Mouse (Mus musculus) spleen, embryonic (tissue): ENCODE data around the gene Prss56.

Experiments used
- CTCF ChIA-PET: fragments of 350-600 bp; sonication (Branson Sonifier 250); formaldehyde crosslinking; loops from one replicate; lab custom pipeline; 2022; lab: Charles Lee

The Prss56 gene

DNA sequence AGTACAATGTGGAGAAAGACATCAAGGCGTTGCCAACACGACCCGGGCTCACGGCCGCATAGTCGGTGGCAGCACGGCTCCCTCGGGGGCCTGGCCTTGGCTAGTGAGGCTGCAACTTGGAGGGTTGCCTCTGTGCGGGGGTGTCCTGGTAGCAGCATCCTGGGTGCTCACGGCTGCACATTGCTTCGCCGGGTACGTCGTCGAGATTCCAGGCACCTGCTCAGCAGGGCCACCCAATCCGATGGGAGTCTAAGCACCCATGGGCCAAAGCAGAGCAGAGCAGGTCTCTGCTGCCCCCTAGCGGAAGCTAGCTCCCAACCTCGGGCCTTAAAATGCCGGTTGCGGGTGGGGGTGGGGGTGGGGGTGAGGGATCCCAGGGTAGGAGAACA lies 1.6 kb downstream of the Prss56 start:
- CTCF ChIA-PET, result interaction anchor here (0.6 kb wide), 2 partner anchors 8 to 85 kb away, joined by 3 read pairs; no protein-coding TSS in a partner anchor

- CTCF ChIA-PET, result interaction anchor here (0.6 kb wide), 1 partner anchor 566 kb away, joined by 6 read pairs; no protein-coding TSS in a partner anchor
Measured at GRCm38 (mm10) chr1:87185526-87185925, 2.4 kb downstream of the Prss56 start.

DNA sequence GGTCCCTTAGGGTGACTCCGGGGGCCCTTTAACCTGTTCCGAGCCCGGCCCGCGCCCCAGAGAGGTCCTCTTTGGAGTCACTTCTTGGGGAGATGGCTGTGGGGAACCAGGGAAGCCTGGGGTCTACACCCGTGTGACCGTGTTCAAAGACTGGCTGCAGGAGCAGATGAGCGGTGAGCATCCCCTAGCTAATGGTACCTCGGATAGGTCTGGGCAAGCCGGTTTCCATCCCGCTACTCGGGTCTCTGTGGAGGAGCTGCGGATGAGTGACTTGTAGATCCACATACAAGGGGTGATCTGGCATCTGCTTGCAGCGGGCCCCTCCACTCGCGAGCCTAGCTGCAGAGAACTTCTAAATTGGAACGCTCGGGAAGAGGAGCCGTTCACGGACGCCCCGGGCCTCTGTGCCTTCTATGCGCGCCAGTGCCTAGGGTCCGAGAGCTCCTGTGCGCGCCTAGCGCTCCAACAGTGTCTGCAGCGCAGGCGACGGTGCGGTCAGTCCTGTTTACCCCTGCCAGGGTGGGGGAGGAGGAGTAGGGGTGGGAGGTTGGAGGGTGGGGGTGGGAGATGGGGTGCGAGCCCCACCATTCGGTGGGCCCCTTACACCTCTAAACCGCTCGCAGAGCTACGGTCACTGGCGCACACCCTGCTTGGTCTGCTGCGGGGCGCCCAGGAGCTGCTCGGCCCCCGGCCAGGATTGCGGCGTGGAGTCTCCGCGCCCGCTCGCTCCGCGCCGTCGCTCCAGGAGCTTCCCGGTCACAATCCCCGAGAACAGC lies 3.3 kb downstream of the Prss56 start:
- CTCF ChIA-PET, result interaction anchor here (0.5 to 1.1 kb wide), 2 partner anchors 12 to 449 kb away, joined by 3 to 4 read pairs; no protein-coding TSS in a partner anchor

- CTCF ChIA-PET, result interaction anchor here (0.6 to 1.1 kb wide), 3 partner anchors 12 to 577 kb away, joined by 3 to 6 read pairs (median 4); no protein-coding TSS in a partner anchor
Measured at GRCm38 (mm10) chr1:87187037-87187355, 3.9 kb downstream of the Prss56 start.

DNA sequence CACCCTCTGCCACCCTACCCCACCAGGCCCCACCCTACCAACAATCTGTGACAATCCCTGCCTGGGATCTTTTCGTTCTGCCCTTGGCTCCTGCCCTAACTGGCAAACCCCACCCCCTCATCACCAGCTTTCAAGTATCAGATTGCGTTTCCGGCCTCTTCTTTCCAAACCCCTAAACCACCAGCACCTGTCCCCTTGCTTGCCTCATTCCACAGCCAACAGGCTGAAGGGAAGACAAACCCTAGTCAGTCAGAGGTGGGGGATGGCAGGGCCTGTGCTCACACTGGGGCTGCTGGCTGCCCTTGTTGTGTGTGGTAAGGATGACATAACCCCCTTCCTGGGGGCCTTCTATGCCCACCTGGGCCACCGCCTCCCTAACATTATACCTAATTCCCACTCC lies 7.3 kb downstream of the Prss56 start, which contains the start of gene Chrnd:
TSS of gene Chrnd (plus strand) at position 179 of the 400 bp plus-strand sequence.
- CTCF ChIA-PET, result no interaction called here

- CTCF ChIA-PET, result no interaction called here
Measured at GRCm38 (mm10) chr1:87197296-87197695, 14.2 kb downstream of the Prss56 start.

DNA sequence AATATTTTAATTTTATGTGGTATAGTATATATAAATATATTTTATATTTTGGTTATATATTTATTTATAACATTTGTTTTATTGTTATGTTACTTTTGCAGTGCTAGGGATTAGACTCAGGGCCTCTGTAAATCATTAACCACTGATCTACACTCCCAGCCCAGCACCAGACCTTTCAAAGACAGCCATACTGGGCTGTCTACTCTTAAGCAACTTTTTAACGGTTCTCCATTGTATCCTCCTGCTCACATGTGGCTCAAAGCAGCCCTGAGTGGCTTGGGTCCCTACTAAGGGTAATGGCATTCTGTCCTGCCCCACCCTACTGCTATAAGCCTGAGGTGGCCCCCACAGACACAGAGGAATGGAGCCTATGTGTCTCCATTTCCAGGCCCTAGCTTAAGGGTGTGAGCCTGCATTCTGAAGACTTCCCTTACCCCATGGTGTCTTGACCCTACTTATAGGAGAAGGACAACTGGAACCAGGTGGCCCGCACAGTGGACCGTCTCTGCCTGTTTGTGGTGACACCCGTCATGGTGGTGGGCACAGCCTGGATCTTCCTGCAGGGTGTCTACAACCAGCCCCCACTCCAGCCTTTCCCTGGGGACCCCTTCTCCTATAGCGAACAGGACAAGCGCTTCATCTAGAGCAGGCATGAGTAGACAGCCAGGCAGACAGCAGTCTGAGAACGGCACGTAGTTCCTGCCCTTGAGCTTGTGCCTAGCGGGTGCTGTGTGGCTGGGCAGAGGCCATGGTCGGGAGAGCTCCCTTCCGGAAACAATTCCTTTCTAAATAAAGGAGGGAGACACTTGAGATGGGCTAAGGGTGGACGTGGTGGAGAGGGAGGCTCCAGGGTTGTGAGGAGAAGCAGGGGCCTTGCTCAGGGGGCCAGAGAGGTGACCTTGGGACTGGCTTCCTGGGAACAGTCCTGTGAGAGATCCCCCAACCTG lies 15.3 kb downstream of the Prss56 start:
- CTCF ChIA-PET, result no interaction called here

DNA sequence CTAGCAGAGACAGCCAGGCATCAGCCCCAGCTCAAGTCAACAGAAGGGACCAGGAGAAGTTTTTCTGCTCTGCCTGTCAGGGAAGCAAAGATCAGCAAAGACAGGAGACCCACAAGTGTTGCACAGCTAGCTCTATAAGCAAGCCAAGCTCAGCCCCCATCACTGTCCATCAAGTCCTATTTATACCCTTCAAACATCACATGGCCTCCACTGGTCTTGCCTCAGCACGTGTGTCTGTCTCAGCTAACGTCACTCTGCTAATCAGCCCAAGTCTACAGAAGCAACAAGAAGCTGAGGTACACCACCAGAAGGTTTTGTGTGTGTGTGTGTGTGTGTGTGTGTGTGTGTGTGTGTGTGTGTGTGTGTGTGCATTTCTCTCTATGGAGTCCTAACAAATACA lies 17.7 kb downstream of the Prss56 start:
- CTCF ChIA-PET, result no interaction called here

DNA sequence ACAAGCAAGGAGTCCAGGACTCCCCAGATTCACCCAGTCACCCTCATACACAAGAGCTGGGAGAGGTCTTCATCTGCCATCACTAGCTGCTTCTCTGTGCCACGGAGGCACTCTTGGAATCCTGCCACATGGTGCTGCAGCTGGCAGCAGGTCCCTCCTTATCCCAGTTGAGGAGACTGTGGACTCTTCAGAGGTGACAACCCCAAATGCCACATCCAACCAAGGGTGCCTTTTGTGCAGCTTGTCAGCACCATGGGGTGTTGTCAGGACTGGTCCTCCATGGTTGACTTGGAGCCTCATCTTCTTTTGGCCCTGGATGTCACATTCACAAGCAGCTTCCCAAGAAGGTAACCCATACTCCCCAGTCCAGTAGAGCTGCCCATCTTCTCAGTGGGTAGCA lies 18.7 kb downstream of the Prss56 start:
- CTCF ChIA-PET, result no interaction called here

DNA sequence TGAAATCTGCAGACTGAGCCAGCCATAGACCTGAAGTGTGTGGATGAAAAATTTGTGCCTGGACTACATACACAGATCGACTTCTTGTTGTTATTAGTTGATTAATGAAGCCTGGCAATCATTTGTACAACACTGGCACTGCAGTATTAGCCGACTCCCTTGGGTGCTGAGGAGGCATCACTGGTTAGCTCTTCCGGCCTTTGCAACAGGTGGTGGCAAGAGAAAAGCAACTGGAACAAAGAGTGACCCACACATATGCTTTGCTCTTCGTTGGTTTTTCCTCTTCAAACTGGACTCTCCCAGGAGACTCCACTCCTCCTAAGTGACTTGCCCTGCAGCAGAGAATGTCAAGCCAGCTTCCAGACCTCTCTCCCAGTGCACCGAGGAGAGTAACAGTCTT lies 20.7 kb downstream of the Prss56 start:
- CTCF ChIA-PET, result no interaction called here

DNA sequence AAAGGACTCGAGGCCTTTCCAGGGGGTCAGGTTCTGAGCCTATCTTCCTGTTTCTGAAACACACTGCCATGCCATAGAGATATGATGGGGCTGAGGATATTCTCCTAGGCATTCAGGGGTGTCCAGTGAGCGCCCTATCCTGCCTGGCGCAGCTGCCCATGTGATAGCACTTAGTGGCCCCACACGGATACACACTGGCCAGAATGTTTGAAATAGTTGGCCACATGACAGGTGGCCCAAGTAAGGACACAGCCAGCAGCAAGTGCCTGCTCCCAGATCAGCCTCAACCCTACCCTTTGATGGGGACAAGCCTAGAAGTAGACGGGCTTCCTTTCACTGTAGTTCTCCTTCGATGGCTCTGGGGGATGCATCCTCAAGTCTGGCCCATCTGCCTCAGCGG lies 21.4 kb downstream of the Prss56 start, which contains the start of gene Chrng:
TSS of gene Chrng (plus strand) at position 193 of the 400 bp plus-strand sequence.
- CTCF ChIA-PET, result no interaction called here

- CTCF ChIA-PET, result no interaction called here
Measured at GRCm38 (mm10) chr1:87205038-87205437, 21.9 kb downstream of the Prss56 start.

GRCm38 (mm10) chr1:87205502-87205901 lies 22.4 kb downstream of the Prss56 start:
- CTCF ChIA-PET, result no interaction called here

GRCm38 (mm10) chr1:87206339-87206738 lies 23.2 kb downstream of the Prss56 start:
- CTCF ChIA-PET, result no interaction called here

GRCm38 (mm10) chr1:87211431-87211830 lies 28.3 kb downstream of the Prss56 start:
- CTCF ChIA-PET, result no interaction called here

GRCm38 (mm10) chr1:87213735-87214704 lies 30.9 kb downstream of the Prss56 start, which contains the start of gene Eif4e2:
TSS of gene Eif4e2 (plus strand) at chr1:87213914.
- CTCF ChIA-PET, result no interaction called here

GRCm38 (mm10) chr1:87214748-87215147 lies 31.6 kb downstream of the Prss56 start:
- CTCF ChIA-PET, result no interaction called here

DNA sequence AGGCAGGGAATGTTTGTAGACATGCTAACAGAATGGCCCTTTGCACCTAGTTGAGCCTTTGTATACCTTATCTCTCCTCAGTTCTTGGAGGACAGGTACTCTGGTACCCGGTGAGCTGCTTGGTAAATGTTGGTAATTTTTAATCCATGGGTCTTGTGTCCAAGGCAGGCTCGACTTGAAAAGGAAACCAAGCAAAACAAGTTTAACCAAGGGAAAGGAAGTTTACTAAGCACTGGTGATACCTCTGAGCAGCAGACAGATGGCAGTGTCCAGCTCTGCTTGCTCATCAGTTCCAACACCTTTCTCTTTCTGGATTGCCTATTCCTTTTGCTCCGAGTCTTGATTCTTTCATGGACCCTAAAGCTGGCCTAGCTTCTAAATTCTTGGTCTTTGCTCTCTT lies 34.8 kb downstream of the Prss56 start:
- CTCF ChIA-PET, result no interaction called here

DNA sequence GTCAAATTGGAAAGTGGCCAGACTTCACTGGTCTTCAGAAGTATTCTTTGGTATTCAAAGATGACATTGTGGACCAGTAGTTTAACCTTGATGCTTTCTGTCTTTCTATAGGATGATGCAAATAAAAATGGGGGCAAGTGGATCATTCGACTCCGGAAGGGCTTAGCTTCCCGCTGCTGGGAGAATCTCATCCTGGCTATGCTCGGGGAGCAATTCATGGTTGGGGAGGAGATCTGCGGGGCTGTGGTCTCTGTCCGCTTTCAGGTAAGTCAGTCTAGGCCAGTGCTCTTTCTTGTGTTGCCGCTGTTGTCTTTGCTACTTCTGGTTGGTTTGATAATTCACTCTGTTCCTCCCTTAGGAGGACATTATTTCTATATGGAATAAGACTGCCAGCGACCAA lies 42.6 kb downstream of the Prss56 start:
- CTCF ChIA-PET, result no interaction called here

- CTCF ChIA-PET, result no interaction called here
Measured at GRCm38 (mm10) chr1:87226409-87227159, 43.5 kb downstream of the Prss56 start.
